Mouse (Mus musculus): ENCODE measurements at regions not wholly inside any gene's neighbourhood (a gene's known extent, or its start where the extent isn't known, plus 50 kb on each side); places are given as distances from the start of the nearest gene placed in this dataset.

- TF ChIP-seq CTCF (IDR thresholded peaks at IDR 0.05; ENCODE audit: borderline replicate concordance, extremely low read depth, insufficient read depth, insufficient read length) (no peak), POLR2A (IDR thresholded peaks at IDR 0.05; ENCODE audit: borderline replicate concordance, extremely low read depth, insufficient read depth, insufficient read length, poor library complexity, severe bottlenecking) (no peak)
Measured at GRCm38 (mm10) chr1:161607446-161607845, 113.0 kb downstream of the Tnfsf18 start.

Data from brain, embryonic 14.5 days (tissue).